Mouse (Mus musculus) gastrocnemius, adult 8-10 months (tissue): ENCODE data around the gene Kif18b. TPM values are rescaled to one million over a fixed set of nuclear protein-coding genes. Genes with fewer than 3 reads are reported as not detected.

Source experiments
- DNase-seq, 2 experiments: peaks; one replicate each; pipeline ENCODE4 v3.0.0; 2022; ENCODE audit warnings: low spot score in 2 of 2
- total RNA-seq, 4 experiments: library from RNA; stranded (reverse); gene quantifications; 2 replicates each; pipeline ENCODE4 v1.2.4; 2022

Gene Kif18b
- total RNA-seq, 4 experiments from 2014 or later = not detected

GRCm38 (mm10) chr11:102939024-102939675, 14.2 kb upstream of the Kif18b start:
- no peak for DNase-seq

GRCm38 (mm10) chr11:102937529-102938182, 12.7 kb upstream of the Kif18b start:
- DNase-seq = no peak

- no peak for DNase-seq
These were observed 11.3 kb upstream of the Kif18b start for GRCm38 (mm10) chr11:102936272-102936671.

- DNase-seq = no peak
These were observed 5.7 kb upstream of the Kif18b start for GRCm38 (mm10) chr11:102930672-102931071.

GRCm38 (mm10) chr11:102925351-102925717, 410 bp upstream of the Kif18b start:
- no peak for DNase-seq

GRCm38 (mm10) chr11:102921491-102921890, 3.4 kb downstream of the Kif18b start:
- no peak for DNase-seq

- no peak for DNase-seq
These were observed 6.8 kb downstream of the Kif18b start for GRCm38 (mm10) chr11:102918077-102918476.

GRCm38 (mm10) chr11:102915380-102915779, 9.5 kb downstream of the Kif18b start:
- no peak for DNase-seq

- no peak for DNase-seq
These were observed 13.5 kb downstream of the Kif18b start for GRCm38 (mm10) chr11:102911376-102911775.

GRCm38 (mm10) chr11:102903654-102904053, 21.3 kb downstream of the Kif18b start:
- no peak for DNase-seq

GRCm38 (mm10) chr11:102902107-102902506, 22.8 kb downstream of the Kif18b start:
- DNase-seq = no peak

GRCm38 (mm10) chr11:102901199-102901598, 23.7 kb downstream of the Kif18b start:
- no peak for DNase-seq

GRCm38 (mm10) chr11:102900763-102901162, 24.2 kb downstream of the Kif18b start, which contains the start of gene Gfap:
Gene Gfap, minus strand, starts transcription at chr11:102900912.
- peak; percentile 33 to 38 for DNase-seq

- no peak for DNase-seq
These were observed 26.5 kb downstream of the Kif18b start for GRCm38 (mm10) chr11:102898408-102898807.

GRCm38 (mm10) chr11:102896641-102897040, 28.3 kb downstream of the Kif18b start:
- DNase-seq = no peak

- DNase-seq = no peak
These were observed 29.1 kb downstream of the Kif18b start for GRCm38 (mm10) chr11:102895779-102896178.

- no peak for DNase-seq
These were observed 30.2 kb downstream of the Kif18b start for GRCm38 (mm10) chr11:102894716-102895115.

- DNase-seq = peak; percentile 45 to 65
These were observed 31.8 kb downstream of the Kif18b start for GRCm38 (mm10) chr11:102893015-102893651.

GRCm38 (mm10) chr11:102890096-102890495, 34.8 kb downstream of the Kif18b start:
- DNase-seq = no peak

- no peak for DNase-seq
These were observed 36.8 kb downstream of the Kif18b start for GRCm38 (mm10) chr11:102888135-102888534.

- DNase-seq = no peak
These were observed 37.5 kb downstream of the Kif18b start for GRCm38 (mm10) chr11:102887433-102887832.

GRCm38 (mm10) chr11:102884616-102885219, 40.2 kb downstream of the Kif18b start, which contains the start of gene Fam187a:
Gene Fam187a, plus strand, starts transcription at chr11:102885169.
- DNase-seq = no peak
